Mouse (Mus musculus) CH12.LX (cell line): ENCODE measurements around the gene Rgs2. TPM values are rescaled to one million over a fixed set of nuclear protein-coding genes. Genes with fewer than 3 reads are reported as not detected.

Experiments used
- DNase-seq: peaks from one replicate; pipeline ENCODE4 v3.0.0-alpha.2; 2013; ENCODE audit errors: extremely low read depth
- H3K27ac ChIP-seq: 2 replicates; pipeline ENCODE4 v1.5.1; 2012; ENCODE audit warnings: low read depth, mild to moderate bottlenecking, control low read depth, moderate library complexity; ENCODE audit not compliant: insufficient read depth
- H3K27me3 ChIP-seq: replicated peaks from 2 replicates; pipeline ENCODE3; 2012; ENCODE audit warnings: inconsistent platforms
- H3K36me3 ChIP-seq, 2 experiments: replicated peaks in 1 of 2; 2 replicates each; pipeline versions ENCODE3 to v1.6.1; 2012; ENCODE audit warnings: inconsistent platforms in 1 of 2, low read length in 1 of 2, mild to moderate bottlenecking in 1 of 2, mixed read lengths in 1 of 2, moderate library complexity in 1 of 2; ENCODE audit not compliant: control insufficient read depth in 1 of 2, insufficient read depth in 1 of 2
- H3K4me1 ChIP-seq, 2 experiments: 2 replicates each; pipeline ENCODE4 v1.6.1; 2012; ENCODE audit warnings: inconsistent platforms in 1 of 2, moderate library complexity in 1 of 2; ENCODE audit not compliant: insufficient read depth in 2 of 2, control insufficient read depth in 1 of 2
- H3K4me2 ChIP-seq: 2 replicates; pipeline ENCODE4 v1.6.1; 2012; ENCODE audit warnings: low read depth, mild to moderate bottlenecking, control low read depth; ENCODE audit not compliant: poor library complexity, insufficient read depth, severe bottlenecking
- H3K4me3 ChIP-seq, 3 experiments: fragments of 150-350 bp in 1 of 3; sonication (generic) in 1 of 3; replicated peaks in 1 of 3; 2 replicates each; pipeline versions ENCODE3 to v1.5.1; 2011 to 2012; ENCODE audit warnings: low read depth in 2 of 3, low read length in 2 of 3, mild to moderate bottlenecking in 2 of 3, moderate library complexity in 2 of 3, control low read depth in 1 of 3, improper control_type of control experiment in 1 of 3, inconsistent platforms in 1 of 3, mixed read lengths in 1 of 3; ENCODE audit not compliant: poor library complexity in 1 of 3
- H3K79me2 ChIP-seq: replicated peaks from 2 replicates; pipeline ENCODE4 v1.6.1; 2012; ENCODE audit warnings: mild to moderate bottlenecking, moderate library complexity; ENCODE audit not compliant: control insufficient read depth, poor library complexity, insufficient read depth, severe bottlenecking; ENCODE audit errors: extremely low read depth
- H3K9ac ChIP-seq: 2 replicates; pipeline ENCODE4 v1.6.1; 2012; ENCODE audit warnings: low read depth, mild to moderate bottlenecking, control low read depth, moderate library complexity; ENCODE audit not compliant: insufficient read depth
- H3K9me3 ChIP-seq: replicated peaks from 2 replicates; pipeline ENCODE3; 2012; ENCODE audit warnings: low read length, inconsistent platforms, mixed read lengths
- CHD1 ChIP-seq: IDR thresholded peaks from 2 replicates; pipeline ENCODE4 v1.6.1; 2012; ENCODE audit warnings: low read depth, low read length, improper control_type of control experiment, inconsistent platforms
- CHD2 ChIP-seq: IDR thresholded peaks from 2 replicates; pipeline ENCODE4 v1.6.1; 2011; ENCODE audit warnings: low read length, improper control_type of control experiment
- CTCF ChIP-seq, 2 experiments: IDR thresholded peaks in 1 of 2; conservative IDR thresholded peaks in 1 of 2; 2 replicates each; pipeline ENCODE4 v1.5.1; 2011 to 2012; ENCODE audit warnings: low read depth in 2 of 2, low read length in 2 of 2, improper control_type of control experiment in 1 of 2, inconsistent platforms in 1 of 2, mild to moderate bottlenecking in 1 of 2, moderate library complexity in 1 of 2
- ELF1 ChIP-seq: IDR thresholded peaks from 2 replicates; pipeline ENCODE4 v1.6.1; 2014; ENCODE audit warnings: low read depth, mild to moderate bottlenecking, inconsistent platforms, low read length, improper control_type of control experiment
- IRF4 ChIP-seq: IDR thresholded peaks from 2 replicates; pipeline ENCODE4 v1.6.1; 2014; ENCODE audit warnings: low read depth, mild to moderate bottlenecking, inconsistent platforms, low read length, improper control_type of control experiment
- JUN ChIP-seq: IDR thresholded peaks from 2 replicates; pipeline ENCODE4 v1.6.1; 2011; ENCODE audit warnings: low read depth, mild to moderate bottlenecking, low read length, improper control_type of control experiment, moderate library complexity; ENCODE audit not compliant: insufficient read depth
- JUND ChIP-seq: conservative IDR thresholded peaks from 2 replicates; pipeline ENCODE4 v1.6.1; 2011; ENCODE audit warnings: low read depth, low read length, improper control_type of control experiment
- KAT2A ChIP-seq: IDR thresholded peaks from 2 replicates; pipeline ENCODE4 v1.6.1; 2012; ENCODE audit warnings: low read length, improper control_type of control experiment, inconsistent platforms; ENCODE audit not compliant: insufficient replicate concordance
- MAFK ChIP-seq: IDR thresholded peaks from 2 replicates; pipeline ENCODE4 v1.6.1; 2011; ENCODE audit warnings: low read length, improper control_type of control experiment; ENCODE audit not compliant: insufficient replicate concordance
- MAX ChIP-seq: IDR thresholded peaks from 2 replicates; pipeline ENCODE4 v1.6.1; 2011; ENCODE audit warnings: low read length, improper control_type of control experiment
- MXI1 ChIP-seq: IDR thresholded peaks from 2 replicates; pipeline ENCODE4 v1.6.1; 2011; ENCODE audit warnings: mild to moderate bottlenecking, low read depth, low read length, improper control_type of control experiment
- MYC ChIP-seq: IDR thresholded peaks from 2 replicates; pipeline ENCODE4 v1.6.1; 2011; ENCODE audit warnings: low read depth, mild to moderate bottlenecking, improper control_type of control experiment, low read length
- NRF1 ChIP-seq: IDR thresholded peaks from 2 replicates; pipeline ENCODE4 v1.6.1; 2014; ENCODE audit warnings: low read depth, mild to moderate bottlenecking, inconsistent platforms, low read length, improper control_type of control experiment, moderate library complexity
- POLR2A ChIP-seq: IDR thresholded peaks from 2 replicates; pipeline ENCODE4 v1.6.1; 2011; ENCODE audit warnings: low read depth, mild to moderate bottlenecking, improper control_type of control experiment, low read length
- POLR2AphosphoS2 ChIP-seq: IDR thresholded peaks from 2 replicates; pipeline ENCODE4 v1.6.1; 2011; ENCODE audit warnings: low read depth, low read length, improper control_type of control experiment
- RCOR1 ChIP-seq: conservative IDR thresholded peaks from 2 replicates; pipeline ENCODE4 v1.6.1; 2012; ENCODE audit warnings: low read depth, mild to moderate bottlenecking, inconsistent platforms, low read length, improper control_type of control experiment
- SMC3 ChIP-seq: IDR thresholded peaks from 2 replicates; pipeline ENCODE4 v1.6.1; 2011; ENCODE audit warnings: low read depth, low read length, improper control_type of control experiment
- TBP ChIP-seq: conservative IDR thresholded peaks from 2 replicates; pipeline ENCODE4 v1.6.1; 2011; ENCODE audit warnings: low read depth, low read length, improper control_type of control experiment
- TCF12 ChIP-seq: IDR thresholded peaks from 2 replicates; pipeline ENCODE4 v1.6.1; 2014; ENCODE audit warnings: low read depth, mild to moderate bottlenecking, inconsistent platforms, low read length, improper control_type of control experiment
- UBTF ChIP-seq: IDR thresholded peaks from 2 replicates; pipeline ENCODE4 v1.6.1; 2012; ENCODE audit warnings: low read depth, mild to moderate bottlenecking, inconsistent platforms, low read length, improper control_type of control experiment, moderate library complexity
- USF1 ChIP-seq: IDR thresholded peaks from 2 replicates; pipeline ENCODE4 v1.6.1; 2014; ENCODE audit warnings: low read depth, mild to moderate bottlenecking, inconsistent platforms, low read length, improper control_type of control experiment
- USF2 ChIP-seq: conservative IDR thresholded peaks from 2 replicates; pipeline ENCODE4 v1.6.1; 2011; ENCODE audit warnings: low read depth, low read length, improper control_type of control experiment
- ZKSCAN1 ChIP-seq: IDR thresholded peaks from 2 replicates; pipeline ENCODE4 v1.6.1; 2012; ENCODE audit warnings: low read depth, inconsistent platforms, low read length, improper control_type of control experiment, borderline replicate concordance
- ZMIZ1 ChIP-seq: IDR thresholded peaks from 2 replicates; pipeline ENCODE4 v1.6.1; 2012; ENCODE audit warnings: low read depth, mild to moderate bottlenecking, inconsistent platforms, low read length, improper control_type of control experiment
- ZNF384 ChIP-seq: IDR thresholded peaks from 2 replicates; pipeline ENCODE4 v1.6.1; 2012; ENCODE audit warnings: low read depth, low read length, improper control_type of control experiment, inconsistent platforms
- dilution Hi-C: fragments of 300-500 bp; cut with MboI; formaldehyde crosslinking; loops from 2 replicates; pipeline ENCODE4 v1.14.3; 2020; ENCODE audit warnings: low sequenced_read_pairs; ENCODE audit not compliant: extremely low pct_unique_long_range_greater_than_20kb, extremely low pct_ligation_motif_present
- in situ Hi-C: fragments of 300-500 bp; cut with MboI; formaldehyde crosslinking; loops from 3 replicates; pipeline ENCODE4 v1.14.3; 2019; ENCODE audit warnings: low sequenced_read_pairs, low pct_ligation_motif_present, low pct_unique_long_range_greater_than_20kb, mixed read lengths
- polyA plus RNA-seq: library from polyadenylated mRNA; unstranded; fragments of >175 nt; gene quantifications from 2 replicates; pipeline ENCODE4 v1.2.1, GENCODE M21; 2012; ENCODE audit warnings: low read depth; ENCODE audit not compliant: insufficient read length
- total RNA-seq, 2 experiments: library from RNA; depleted of rRNA; stranded (reverse); fragments of 300-350 nt in 1 of 2; fragments of >200 nt in 1 of 2; gene quantifications; 2 replicates each; pipeline ENCODE4 v1.2.3; 2012 to 2014

Rgs2 gene
- total and polyA plus RNA-seq, 3 experiments: 3.2 to 14.7 (median 11.0) TPM

DNA sequence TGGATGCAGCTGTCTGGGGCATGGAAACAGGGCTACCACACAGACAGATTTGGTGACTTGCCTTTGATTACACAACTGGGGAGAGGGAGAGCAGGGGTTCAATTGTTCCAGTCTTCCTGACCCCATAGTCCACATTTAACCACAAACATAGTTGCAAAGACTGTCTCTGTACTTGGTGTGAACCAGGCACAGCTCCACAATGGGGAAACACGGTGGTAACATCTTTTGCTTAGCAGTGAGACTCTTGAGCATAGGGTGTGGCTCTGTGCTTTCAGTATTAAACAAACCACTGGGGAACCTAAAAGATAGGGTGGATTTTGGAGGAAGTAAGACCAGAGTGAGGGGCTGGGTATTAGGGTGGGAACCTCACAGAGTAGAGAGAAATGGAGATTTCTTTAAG lies 47.9 kb downstream of the Rgs2 start:
- H3K4me3 ChIP-seq: no peak overlapping the region
- dilution Hi-C loops (no loop called here), in situ Hi-C loops (no loop called here)
- 0 out of 2 replicates have a peak overlapping the region, but pooled peaks have one; percentile 13 for H3K4me2 ChIP-seq
- H3K9ac ChIP-seq: no peak overlapping the region
- H3K9me3 ChIP-seq: no peaks in the 10 kb centered on the region
- no peak overlapping the region for H3K27ac ChIP-seq
- no peaks in the 10 kb centered on the region for H3K79me2 ChIP-seq
- H3K27me3 ChIP-seq: no peaks in the 10 kb centered on the region
- H3K4me1 ChIP-seq: peaks cover 3 to 8% of the 10 kb centered on the region in 2 experiments; a peak in 3 of 4 replicates
- DNase-seq: no peak
- H3K36me3 ChIP-seq: no peaks in the 10 kb centered on the region
- TF ChIP-seq POLR2A (no peak), MXI1 (no peak), ELF1 (no peak), ZNF384 (no peak), IRF4 (no peak), RCOR1 (no peak), MAX (no peak), NRF1 (no peak), CHD2 (no peak), CTCF (conservative IDR thresholded peaks at IDR 0.05 in 1 of 2, IDR thresholded peaks at IDR 0.05 in 1 of 2; ENCODE audit: low read depth in 2 of 2, low read length in 2 of 2) (no peak), CHD1 (no peak), USF2 (no peak), TCF12 (no peak)
- TF ChIP-seq, all 38 proteins: peak for 0

- no peak for TF ChIP-seq MYC
- no peak for TF ChIP-seq JUND
- TF ChIP-seq ELF1: no peak
- no peak for TF ChIP-seq JUN
- no peak for TF ChIP-seq KAT2A
- no peak for TF ChIP-seq UBTF
- TF ChIP-seq TBP: no peak
- TF ChIP-seq ZMIZ1: no peak
- no peak for TF ChIP-seq ZNF384
- TF ChIP-seq MAFK: no peak
- no peak for TF ChIP-seq CHD1
- TF ChIP-seq POLR2AphosphoS2: no peak
- no peak for TF ChIP-seq POLR2A
- no peak for TF ChIP-seq TCF12
- TF ChIP-seq USF1: no peak
- no peak for TF ChIP-seq SMC3
- no peak for TF ChIP-seq RCOR1
- TF ChIP-seq ZKSCAN1: no peak
- Histone ChIP-seq H3K79me2 (no peaks in the 10 kb centered on the region), H3K4me2 (no peak overlapping the region), H3K4me1 (no peaks in the 10 kb centered on the region), H3K4me3 (no peak overlapping the region), H3K36me3 (no peaks in the 10 kb centered on the region), H3K9ac (no peak overlapping the region), H3K27ac (no peak overlapping the region), H3K9me3 (no peaks in the 10 kb centered on the region), H3K27me3 (no peaks in the 10 kb centered on the region)
- dilution Hi-C loops (no loop called here), in situ Hi-C loops (no loop called here)
- no peak for DNase-seq
Observed at GRCm38 (mm10) chr1:143952841-143953240, 51.1 kb downstream of the Rgs2 start.

Other genes starting within 250 kb of the Rgs2 start
- 7.0 and 7.5 TPM in 2 replicates for gene Trove2, start 227.1 kb downstream of the Rgs2 start, total RNA-seq (2012; rRNA removed)
- 6.6 and 8.4 TPM in 2 replicates for gene Trove2, start 227.1 kb downstream of the Rgs2 start, total RNA-seq (2014; rRNA removed)
- gene Trove2, start 227.1 kb downstream of the Rgs2 start, polyA plus RNA-seq: 3.4 and 3.8 TPM in 2 replicates
- gene Uchl5, start 226.9 kb downstream of the Rgs2 start, total RNA-seq (2012; rRNA removed): 46.4 and 61.3 TPM in 2 replicates
- gene Uchl5, start 226.9 kb downstream of the Rgs2 start, total RNA-seq (2014; rRNA removed): 54.3 and 58.9 TPM in 2 replicates
- 111 and 130 TPM in 2 replicates for gene Uchl5, start 226.9 kb downstream of the Rgs2 start, polyA plus RNA-seq
- gene Rgs13, start 173.2 kb upstream of the Rgs2 start, total RNA-seq (2012; rRNA removed): 149 and 168 TPM in 2 replicates
- gene Rgs13, start 173.2 kb upstream of the Rgs2 start, total RNA-seq (2014; rRNA removed): 1,247 and 1,500 TPM in 2 replicates
- gene Rgs13, start 173.2 kb upstream of the Rgs2 start, polyA plus RNA-seq: 619 and 698 TPM in 2 replicates
- gene Rgs1, start 245.1 kb upstream of the Rgs2 start, total RNA-seq (2012; rRNA removed): 3.1 and 3.2 TPM in 2 replicates
- 25.2 and 35.2 TPM in 2 replicates for gene Rgs1, start 245.1 kb upstream of the Rgs2 start, total RNA-seq (2014; rRNA removed)
- gene Rgs1, start 245.1 kb upstream of the Rgs2 start, polyA plus RNA-seq: 3.6 and 4.6 TPM in 2 replicates